Mouse (Mus musculus) left cerebral cortex, postnatal 25 days (tissue): ENCODE measurements around the gene Gm3072. TPM values are rescaled to one million over a fixed set of nuclear protein-coding genes. Genes with fewer than 3 reads are reported as not detected.
"Not testable (repeated sequence)": the region's sequence is repeated elsewhere in the genome, so short reads cannot be mapped to it uniquely, and the experiment has no call there.

Experiments used
- DNase-seq, 2 experiments: peaks; one replicate each; pipeline ENCODE4 v3.0.0; 2022; ENCODE audit warnings: low spot score in 2 of 2, mixed read lengths in 1 of 2
- intact Hi-C: fragments of 180-260 bp; cut with DNase I; formaldehyde crosslinking; loops from one replicate; pipeline ENCODE4 v1.15.1; 2025
- total RNA-seq, 2 experiments: library from RNA; stranded (reverse); gene quantifications; 2 replicates each; pipeline ENCODE4 v1.2.3; 2021

The Gm3072 gene
- total RNA-seq = not detected

DNA sequence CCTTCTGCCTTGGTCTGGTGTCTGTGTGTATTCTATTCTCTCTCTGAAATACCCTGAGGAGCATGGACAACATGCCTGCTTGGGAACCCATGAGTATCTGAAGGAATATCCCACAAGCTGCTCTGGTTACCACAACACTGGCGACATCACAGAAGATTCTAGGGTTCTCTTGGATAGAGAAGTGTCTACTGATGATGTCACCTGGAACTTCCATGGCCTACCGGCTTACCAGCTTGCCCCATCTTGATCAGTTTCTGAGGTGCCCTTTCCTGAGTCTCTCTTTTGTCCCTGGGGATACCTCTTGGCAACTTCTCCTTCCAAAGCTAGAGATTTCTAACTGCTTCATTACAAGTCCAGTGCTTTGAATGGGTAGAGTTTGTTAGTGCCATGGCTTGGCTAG, at the start of gene Gm3072:
Gm3072 (minus strand) TSS at position 101 of the 400 bp plus-strand sequence.
- intact Hi-C loops, DNase-seq: not testable (repeated sequence)

DNA sequence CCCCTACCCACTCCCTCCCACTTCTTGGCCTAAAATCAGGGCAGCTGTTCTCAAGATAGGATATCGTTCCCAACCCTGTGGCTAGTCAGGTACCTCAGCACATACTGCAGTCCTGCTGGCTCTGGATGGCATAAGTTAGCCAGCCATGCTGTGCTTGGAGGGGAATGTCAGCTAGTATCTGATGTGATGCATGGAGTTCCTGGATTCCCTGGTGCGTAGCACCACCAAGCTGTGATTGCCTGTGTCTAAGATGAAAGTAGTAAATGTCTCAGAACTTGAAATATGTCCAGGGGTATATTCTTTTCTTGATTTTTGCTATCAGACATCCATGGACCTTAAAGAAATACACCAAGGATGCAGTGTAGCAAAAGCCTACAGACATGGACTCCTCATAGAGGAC, 23.8 kb upstream of the Gm3072 start:
- DNase-seq = peak in 1 of 2 experiments; percentile 26
- intact Hi-C loops = not testable (repeated sequence)

DNA sequence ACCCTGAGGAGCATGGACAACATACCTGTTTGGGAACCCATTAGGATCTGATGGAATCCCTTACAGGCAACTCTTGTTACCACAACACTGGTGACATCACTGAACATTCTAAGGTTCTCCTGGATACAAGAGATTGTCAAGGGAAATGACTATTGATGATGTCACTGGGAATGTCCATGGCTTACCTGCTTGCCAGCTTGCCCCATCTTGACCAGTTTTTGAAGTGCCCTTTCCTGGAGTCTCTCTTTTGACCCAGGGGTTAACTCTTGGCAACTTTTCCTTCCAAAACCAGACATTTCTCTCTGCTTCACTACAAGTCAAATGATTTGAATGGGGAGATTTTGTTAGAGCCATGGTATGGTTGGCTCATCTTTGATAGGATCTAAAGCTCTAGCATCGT, 22.0 kb upstream of the Gm3072 start, which contains the start of gene Gm3676:
Gm3676 (minus strand) TSS at position 101 of the 400 bp plus-strand sequence.
- intact Hi-C loops, DNase-seq: not testable (repeated sequence)

DNA sequence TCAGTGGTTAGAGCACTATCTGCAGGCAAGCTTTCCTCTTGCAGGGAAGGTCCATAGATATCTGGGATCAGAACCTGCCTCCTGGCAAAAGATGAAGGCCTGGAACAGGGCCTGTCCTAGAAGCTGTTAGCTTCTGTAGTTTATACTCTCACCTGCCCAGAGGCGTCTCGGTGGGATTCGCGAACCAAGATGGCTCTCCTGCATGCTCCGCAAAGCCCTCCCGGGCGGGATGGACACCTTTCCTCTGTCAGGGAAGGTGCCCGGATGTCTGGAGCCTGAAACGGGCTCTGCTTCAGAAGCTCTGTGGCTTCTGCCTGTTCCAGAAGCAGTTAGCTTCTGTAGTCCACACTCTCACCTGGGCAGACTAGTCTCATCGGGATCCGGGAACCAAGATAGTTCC, 5.7 kb upstream of the Gm3072 start:
- intact Hi-C loops, DNase-seq: not testable (repeated sequence)

DNA sequence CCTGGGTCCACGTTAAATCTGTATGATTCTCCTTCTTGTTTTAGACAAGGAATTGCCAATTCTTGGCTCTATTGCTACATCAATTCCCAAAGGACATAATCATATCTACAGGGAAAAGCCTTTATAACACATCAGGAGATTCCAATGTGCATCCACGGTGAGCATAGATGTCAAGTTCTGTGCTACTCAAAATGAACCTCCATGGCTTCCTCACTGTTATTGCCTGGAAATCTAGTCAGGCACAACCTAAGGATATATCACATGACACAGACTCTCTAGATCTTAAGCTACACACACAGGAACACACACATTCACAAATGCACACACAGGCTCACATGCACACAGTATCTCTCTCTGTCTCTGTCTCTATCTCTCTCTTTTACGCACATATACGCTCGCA, 1.9 kb downstream of the Gm3072 start:
- intact Hi-C loops, DNase-seq: not testable (repeated sequence)

DNA sequence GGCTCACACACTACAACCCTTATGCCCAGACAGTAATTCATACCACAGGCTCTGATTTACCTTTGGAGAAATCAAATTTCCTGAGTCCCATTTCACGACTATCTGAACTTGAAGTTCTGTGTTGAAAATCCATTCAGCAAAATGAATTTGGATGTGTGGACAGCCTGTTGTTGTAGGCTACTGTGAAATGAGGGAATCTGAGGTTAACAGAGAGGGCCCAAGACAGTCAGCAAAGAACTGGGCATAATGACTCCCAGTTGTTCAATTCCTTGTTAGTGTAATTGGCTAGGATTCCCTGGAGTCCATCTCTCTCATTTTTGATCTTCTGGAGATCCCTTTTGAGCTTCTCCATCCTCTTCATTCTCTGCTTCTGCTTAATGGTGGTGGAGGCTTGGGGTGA, 13.7 kb downstream of the Gm3072 start:
- peak; percentile 5 to 16 for DNase-seq
- intact Hi-C loops = not testable (repeated sequence)

DNA sequence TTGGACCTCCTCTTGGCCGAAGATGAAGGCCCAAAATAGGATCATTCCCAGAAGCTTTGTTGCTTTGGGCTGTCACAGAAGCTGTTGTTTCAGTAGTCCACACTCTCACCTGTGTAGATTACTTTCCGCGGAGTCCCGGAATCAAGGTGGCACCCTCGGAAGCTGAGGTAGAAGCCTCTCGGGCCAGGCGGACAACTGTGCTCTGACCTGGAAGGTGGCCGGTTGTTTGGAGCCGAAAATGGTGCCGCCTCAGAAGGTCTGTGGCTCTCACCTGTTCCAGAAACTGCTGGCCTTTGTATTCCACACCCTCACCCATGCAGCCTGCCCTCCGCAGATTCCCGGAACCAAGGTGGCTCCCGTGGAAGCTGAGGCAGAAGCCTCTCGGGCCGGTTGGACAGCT, 23.5 kb downstream of the Gm3072 start:
- intact Hi-C loops = not testable (repeated sequence)

DNA sequence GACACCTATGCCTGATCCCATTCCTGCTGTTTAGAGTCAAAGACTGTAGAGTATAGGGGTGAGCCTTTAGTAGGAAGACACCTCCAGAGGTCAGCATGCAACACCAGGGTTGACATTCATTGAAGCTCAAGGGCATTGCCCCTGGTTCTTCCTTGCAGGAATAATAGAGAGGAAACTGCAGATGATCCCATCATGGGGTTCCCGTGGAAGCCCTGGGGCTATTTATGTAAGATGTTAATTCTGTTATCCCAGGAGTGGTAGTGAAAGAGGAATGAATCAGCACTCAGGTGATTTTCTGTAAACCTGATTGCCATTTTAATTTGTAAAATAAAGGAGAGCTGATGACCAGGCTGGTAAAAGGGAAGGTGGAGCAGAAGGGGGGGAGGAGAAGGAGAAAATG, 38.1 kb downstream of the Gm3072 start:
- intact Hi-C loops, DNase-seq: not testable (repeated sequence)

More for the DNA sequence above, 23.5 kb downstream of the Gm3072 start:
- DNase-seq = not testable (repeated sequence)

DNA sequence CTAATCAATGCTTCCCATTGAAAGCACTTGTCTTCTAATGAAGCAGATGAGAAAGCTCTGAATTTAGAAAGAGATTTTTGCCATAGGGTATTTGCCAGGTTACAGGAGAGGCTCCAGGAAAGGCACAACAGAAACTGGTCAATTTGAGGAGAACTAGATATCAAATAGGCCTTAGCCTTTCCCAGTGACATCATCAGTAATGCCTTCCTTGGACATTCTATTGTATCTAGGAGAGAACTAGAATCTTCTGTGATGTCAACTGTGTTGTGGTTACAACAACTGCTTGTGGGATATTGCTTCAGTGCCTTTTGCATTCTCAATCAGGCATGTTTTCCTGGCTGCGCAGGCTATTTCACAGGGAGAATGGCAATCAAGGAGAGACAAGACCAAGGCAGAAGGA, 51.5 kb downstream of the Gm3072 start, which contains the start of gene 1700049E17Rik2:
1700049E17Rik2 (plus strand) TSS at position 301 of the 400 bp plus-strand sequence.
- DNase-seq, intact Hi-C loops: not testable (repeated sequence)

Other genes with a start within 250 kb of the Gm3072 start
- not detected for gene Gm7945, start 238.2 kb downstream of the Gm3072 start, total RNA-seq
- gene Gm6482, start 216.3 kb downstream of the Gm3072 start, total RNA-seq = not detected
- gene Gm7954, start 171.1 kb downstream of the Gm3072 start, total RNA-seq = not detected
- gene Gm3486, start 135.1 kb downstream of the Gm3072 start, total RNA-seq = not detected
- gene Gm7970, start 69.0 kb downstream of the Gm3072 start, total RNA-seq = not detected
- gene 1700049E17Rik2, start 51.4 kb downstream of the Gm3072 start, total RNA-seq = under 1 TPM; 0.37 to 0.94 TPM
- not detected for gene Gm3676, start 21.9 kb upstream of the Gm3072 start, total RNA-seq
- not detected for gene Gm8068, start 77.3 kb upstream of the Gm3072 start, total RNA-seq
- not detected for gene Gm7929, start 126.0 kb upstream of the Gm3072 start, total RNA-seq
- not detected for gene Gm47189, start 147.8 kb upstream of the Gm3072 start, total RNA-seq